Mouse (Mus musculus): ENCODE measurements around the gene Tti1.

- TF ChIP-seq CTCF (IDR thresholded peaks at IDR 0.05; ENCODE audit: insufficient read depth, low read depth, low read length) (no peak), POLR2A (IDR thresholded peaks at IDR 0.05; ENCODE audit: insufficient read depth, low read depth, low read length) (no peak)
These were observed 15.3 kb upstream of the Tti1 start for GRCm38 (mm10) chr2:158043504-158043903.

All from olfactory bulb, adult 2 months (tissue).